ENCODE assay signal across 8 mouse cellular contexts in genomic region chr12:98627392-98628259, GRCm38 (mm10). TPM values are rescaled to one million over a fixed set of nuclear protein-coding genes. Genes with fewer than 3 reads are reported as not detected.
DNase-seq lines count a peak whose midpoint lies in the region; ATAC-seq and TF ChIP-seq lines count a peak whose summit lies in the region.

Spata7 (plus strand) TSS chr12:98628157.

- H3K4me2 ChIP-seq in forebrain, embryonic 14.5 days (ENCODE audit: low read length) = peak within 1 kb of the TSS; percentile 53
- H3K4me2 ChIP-seq in liver, embryonic 16.5 days (ENCODE audit: low read depth, low read length) = peak within 1 kb of the TSS; percentile 68
- H3K4me2 ChIP-seq in neural tube, embryonic 12.5 days (replicated peaks) = peak within 1 kb of the TSS; percentile 65
- H3K4me2 ChIP-seq in stomach, postnatal 0 days (replicated peaks; ENCODE audit: low read depth) = peak within 1 kb of the TSS; percentile 79

- no peaks in the 10 kb centered on the region for H3K27me3 ChIP-seq in forebrain, embryonic 14.5 days (replicated peaks; ENCODE audit: control insufficient read depth, insufficient read depth, low read length)
- H3K27me3 ChIP-seq in liver, embryonic 16.5 days (ENCODE audit: control insufficient read depth, insufficient read depth, low read depth, low read length) = no peaks in the 10 kb centered on the region
- no peaks in the 10 kb centered on the region for H3K27me3 ChIP-seq in neural tube, embryonic 12.5 days (replicated peaks)
- no peaks in the 10 kb centered on the region for H3K27me3 ChIP-seq in stomach, postnatal 0 days (ENCODE audit: control insufficient read depth, insufficient read depth, low read length)

- peak within 1 kb of the TSS; percentile 86 for H3K9ac ChIP-seq in ES-E14 (ENCODE audit: insufficient read depth, low read depth, low read length, poor library complexity, severe bottlenecking)
- peak within 1 kb of the TSS; percentile 82 for H3K9ac ChIP-seq in forebrain, embryonic 14.5 days (ENCODE audit: low read length)
- H3K9ac ChIP-seq in liver, embryonic 16.5 days (ENCODE audit: low read depth, low read length) = peak within 1 kb of the TSS; percentile 48
- H3K9ac ChIP-seq in neural tube, embryonic 12.5 days = peak within 1 kb of the TSS; percentile 63
- peak within 1 kb of the TSS; percentile 71 for H3K9ac ChIP-seq in stomach, postnatal 0 days (ENCODE audit: low read length)

- ATAC-seq in forebrain, embryonic 14.5 days = peak; percentile 96
- ATAC-seq in liver, embryonic 16.5 days (ENCODE audit: low read depth) = peak; percentile 92
- ATAC-seq in neural tube, embryonic 12.5 days (ENCODE audit: low FRiP score, low read depth) = peak; percentile 94
- ATAC-seq in stomach, postnatal 0 days (ENCODE audit: low FRiP score, low TSS enrichment) = peak; percentile 96

- H3K27ac ChIP-seq in ES-E14 (ENCODE audit: insufficient read depth, low read depth, low read length, poor library complexity, severe bottlenecking) = no peak within 1 kb of the TSS
- H3K27ac ChIP-seq in forebrain, embryonic 14.5 days (ENCODE audit: low read depth, low read length) = peak within 1 kb of the TSS; percentile 41; the same call in 1 of the 2 replicates
- H3K27ac ChIP-seq in liver, embryonic 16.5 days (ENCODE audit: low read length) = no peak within 1 kb of the TSS
- H3K27ac ChIP-seq in neural tube, embryonic 12.5 days = no peak within 1 kb of the TSS; the same call in 1 of the 2 replicates
- H3K27ac ChIP-seq in stomach, postnatal 0 days (replicated peaks) = no peak within 1 kb of the TSS

- peaks cover 3% of the 10 kb centered on the region; the same call in 1 of the 2 replicates for H3K36me3 ChIP-seq in ES-E14 (ENCODE audit: control insufficient read depth, insufficient read depth, low read length, poor library complexity, severe bottlenecking)
- H3K36me3 ChIP-seq in forebrain, embryonic 14.5 days (ENCODE audit: control insufficient read depth, insufficient read depth, low read length) = peaks cover 4% of the 10 kb centered on the region; the same call in 1 of the 2 replicates
- H3K36me3 ChIP-seq in liver, embryonic 16.5 days (ENCODE audit: control insufficient read depth, insufficient read depth) = no peaks in the 10 kb centered on the region; the same call in 1 of the 2 replicates
- H3K36me3 ChIP-seq in neural tube, embryonic 12.5 days = no peaks in the 10 kb centered on the region; the same call in 1 of the 2 replicates
- H3K36me3 ChIP-seq in stomach, postnatal 0 days (ENCODE audit: control insufficient read depth, insufficient read depth, low read length) = no peaks in the 10 kb centered on the region

- H3K9me3 ChIP-seq in ES-E14 (ENCODE audit: control insufficient read depth, insufficient read depth, low read depth, low read length) = no peaks in the 10 kb centered on the region
- peaks cover 3% of the 10 kb centered on the region; the same call in 1 of the 2 replicates for H3K9me3 ChIP-seq in forebrain, embryonic 14.5 days (replicated peaks; ENCODE audit: control insufficient read depth, low read length)
- no peaks in the 10 kb centered on the region for H3K9me3 ChIP-seq in liver, embryonic 16.5 days (replicated peaks; ENCODE audit: control insufficient read depth, low read length)
- H3K9me3 ChIP-seq in neural tube, embryonic 12.5 days = peaks cover 4% of the 10 kb centered on the region; the same call in 1 of the 2 replicates
- no peaks in the 10 kb centered on the region for H3K9me3 ChIP-seq in stomach, postnatal 0 days (ENCODE audit: control insufficient read depth, low read length)

- intact Hi-C loops in heart, postnatal 14 days (cut with DNase I) = loop anchor here (10.0 kb wide), 2 partner anchors 303 to 343 kb away; no protein-coding TSS in a partner anchor

- peak; percentile 94 for DNase-seq in ES-E14 (ENCODE audit: low read depth, low spot score)
- peak; percentile 82 for DNase-seq in cerebellum, adult 11 months
- DNase-seq in forebrain, embryonic 14.5 days (ENCODE audit: low spot score) = peak; percentile 91
- peak; percentile 78 to 82 for DNase-seq in heart, postnatal 14 days
- DNase-seq in large intestine, adult 2 months (ENCODE audit: low read depth, low spot score) = peak; percentile 43
- DNase-seq in stomach, postnatal 0 days (ENCODE audit: low spot score) = peak; percentile 89

- H3K4me3 ChIP-seq in ES-E14 (ENCODE audit: insufficient read depth in 1 of 2, low read depth in 1 of 2, low read length in 2 of 2, poor library complexity in 1 of 2, severe bottlenecking in 1 of 2) = peak within 1 kb of the TSS; percentile 87 to 95
- peak within 1 kb of the TSS; percentile 72 for H3K4me3 ChIP-seq in forebrain, embryonic 14.5 days (ENCODE audit: low read depth, low read length)
- H3K4me3 ChIP-seq in liver, embryonic 16.5 days (ENCODE audit: low read depth, low read length) = peak within 1 kb of the TSS; percentile 71
- H3K4me3 ChIP-seq in neural tube, embryonic 12.5 days = peak within 1 kb of the TSS; percentile 71
- peak within 1 kb of the TSS; percentile 79 for H3K4me3 ChIP-seq in stomach, postnatal 0 days (ENCODE audit: low read depth, low read length)

- in situ Hi-C loops in ES-E14 (cut with MboI; ENCODE audit: low sequenced_read_pairs in 2 of 2, unreplicated experiment in 2 of 2) = no loop called here

- TF ChIP-seq CTCF in stomach, postnatal 0 days (IDR thresholded peaks at IDR 0.05; ENCODE audit: low read depth) = no peak

- WGBS in forebrain, embryonic 14.5 days = 2% methylated on average over 32 of the region's 32 CpGs
- WGBS in large intestine, adult 2 months = 2% methylated on average over 32 of the region's 32 CpGs
- WGBS in liver, embryonic 16.5 days (ENCODE audit: insufficient replicate concordance) = 4% methylated on average over 32 of the region's 32 CpGs
- WGBS in neural tube, embryonic 12.5 days = 6% methylated on average over 32 of the region's 32 CpGs
- 1% methylated on average over 32 of the region's 32 CpGs for WGBS in stomach, postnatal 0 days

- TF ChIP-seq EP300 in stomach, postnatal 0 days (optimal IDR thresholded peaks at IDR 0.05) = no peak

- H3K4me1 ChIP-seq in ES-E14 (ENCODE audit: control insufficient read depth in 2 of 2, insufficient read depth in 2 of 2, low read length in 2 of 2, poor library complexity in 1 of 2) = no peaks in the 10 kb centered on the region; a peak in 1 of 4 replicates
- no peaks in the 10 kb centered on the region for H3K4me1 ChIP-seq in forebrain, embryonic 14.5 days (ENCODE audit: control insufficient read depth, insufficient read depth, low read length)
- peaks cover 4% of the 10 kb centered on the region; the same call in 1 of the 2 replicates for H3K4me1 ChIP-seq in liver, embryonic 16.5 days (ENCODE audit: control insufficient read depth, low read depth, low read length)
- H3K4me1 ChIP-seq in neural tube, embryonic 12.5 days = 0 out of 2 replicates have a peak, but pooled peaks cover 4% of the 10 kb centered on the region
- no peaks in the 10 kb centered on the region for H3K4me1 ChIP-seq in stomach, postnatal 0 days (replicated peaks; ENCODE audit: control insufficient read depth, insufficient read depth)

TF ChIP-seq in ES-E14, 5 proteins besides CTCF, POLR2A, EP300 and RAD21:
- peak; percentile 48; the same call in 1 of the 2 replicates for TF ChIP-seq HCFC1 (IDR thresholded peaks at IDR 0.05; ENCODE audit: borderline replicate concordance, insufficient read depth, low read length)
- no peak for TF ChIP-seq MAFK (IDR thresholded peaks at IDR 0.05; ENCODE audit: insufficient read depth, low read depth, low read length)
- TF ChIP-seq ZNF384 (IDR thresholded peaks at IDR 0.05; ENCODE audit: low read depth, low read length) = no peak

RNA-seq across cellular contexts. Expression of gene Spata7, which starts in this region (rescaled TPM):
- total RNA-seq in ES-E14 (2012; rRNA removed) = 11.2 and 12.9 TPM in 2 replicates
- polyA plus RNA-seq in forebrain, embryonic 14.5 days (2014; fragmentation: Nextera tagmentation; extraction: Ambion mirVana) = 24.5 and 28.3 TPM in 2 replicates
- 1 to 10 TPM; 5.9 TPM for total RNA-seq in heart, postnatal 14 days (2021)
- polyA plus RNA-seq in large intestine, adult 2 months (2012; rRNA removed) = 1.2 and 1.6 TPM in 2 replicates
- polyA plus RNA-seq in liver, embryonic 16.5 days (2015; fragmentation: Nextera tagmentation; extraction: Ambion mirVana) = 1.3 and 1.5 TPM in 2 replicates
- polyA plus RNA-seq in neural tube, embryonic 12.5 days (2016; fragmentation: Nextera tagmentation; extraction: Ambion mirVana) = 23.4 and 26.4 TPM in 2 replicates
- 4.4 and 5.3 TPM in 2 replicates for polyA plus RNA-seq in stomach, postnatal 0 days (2015; fragmentation: Nextera tagmentation; extraction: Ambion mirVana)

Comparison
In these comparisons a context has a peak if more than half of its experiments do, and no peak if none do; other contexts are left out.
1. DNase-seq: peak in every context shown above with its lines; median percentile 94 in ES-E14; 91 in forebrain, embryonic 14.5 days; 89 in stomach, postnatal 0 days; 82 in cerebellum, adult 11 months; 80 in heart, postnatal 14 days; 43 in large intestine, adult 2 months.